Mouse (Mus musculus) embryonic facial prominence, embryonic 11.5 days (tissue): ENCODE results near the gene Patj. TPM values are rescaled to one million over a fixed set of nuclear protein-coding genes. Genes with fewer than 3 reads are reported as not detected.
"Not testable (repeated sequence)": the region's sequence is repeated elsewhere in the genome, so short reads cannot be mapped to it uniquely, and the experiment has no call there.

Experiments used
- ATAC-seq: fragments of 200-750 bp; cut with Nextera tagmentation; replicated peaks from 2 replicates; pipeline ENCODE4 v1.8.0; 2017; ENCODE audit warnings: low read depth; ENCODE audit not compliant: insufficient number of reproducible peaks, low FRiP score, low TSS enrichment
- DNase-seq: peaks from one replicate; pipeline ENCODE4 v3.0.0-alpha.2; 2015; ENCODE audit warnings: low spot score
- H3K27ac ChIP-seq: fragments of 300-500 bp; sonication (generic); replicated peaks from 2 replicates; pipeline ENCODE4 v1.5.1; 2014; ENCODE audit warnings: mild to moderate bottlenecking, low read depth, low read length, control low read depth
- H3K27me3 ChIP-seq: fragments of 300-500 bp; sonication (generic); 2 replicates; pipeline ENCODE4 v1.6.1; 2014; ENCODE audit warnings: mild to moderate bottlenecking, low read length, moderate library complexity, mixed read lengths; ENCODE audit not compliant: control insufficient read depth, insufficient read depth
- H3K36me3 ChIP-seq: fragments of 300-500 bp; sonication (generic); replicated peaks from 2 replicates; pipeline ENCODE4 v1.6.1; 2014; ENCODE audit warnings: low read depth, mild to moderate bottlenecking, low read length, moderate library complexity, mixed read lengths; ENCODE audit not compliant: control insufficient read depth, insufficient read depth
- H3K4me1 ChIP-seq: fragments of 300-500 bp; sonication (generic); 2 replicates; pipeline ENCODE4 v1.6.1; 2014; ENCODE audit warnings: low read length, mixed read lengths; ENCODE audit not compliant: control insufficient read depth, insufficient read depth
- H3K4me2 ChIP-seq: fragments of 300-500 bp; sonication (generic); 2 replicates; pipeline ENCODE4 v1.6.1; 2014; ENCODE audit warnings: low read depth, mild to moderate bottlenecking, control low read depth, low read length, moderate library complexity
- H3K4me3 ChIP-seq: fragments of 300-500 bp; sonication (generic); 2 replicates; pipeline ENCODE4 v1.5.1; 2014; ENCODE audit warnings: low read depth, low read length, control low read depth
- H3K9ac ChIP-seq: fragments of 300-500 bp; sonication (generic); replicated peaks from 2 replicates; pipeline ENCODE4 v1.6.1; 2014; ENCODE audit warnings: mild to moderate bottlenecking, control low read depth, low read length
- H3K9me3 ChIP-seq: fragments of 300-500 bp; sonication (generic); replicated peaks from 2 replicates; pipeline ENCODE4 v1.6.1; 2016; ENCODE audit warnings: mild to moderate bottlenecking, low read length, inconsistent platforms, mixed read lengths; ENCODE audit not compliant: control insufficient read depth
- WGBS: fragments of 180-500 bp; shearing (Covaris S2); extraction: QIAGEN DNeasy Blood & Tissue Kit; methylation state at CpG from one replicate; pipeline ENCODE4 v1.1.7; 2014; 5-methylcytosine and 5-hydroxymethylcytosine counted together
- polyA plus RNA-seq: library from polyadenylated mRNA; unstranded; fragments of >200 nt; fragmentation: Nextera tagmentation; extraction: Ambion mirVana; gene quantifications from 2 replicates; pipeline ENCODE4 v1.2.1, GENCODE M21; 2014

Patj gene
- polyA plus RNA-seq, 1 experiment from 2014 or later, result 13.2 TPM

DNA sequence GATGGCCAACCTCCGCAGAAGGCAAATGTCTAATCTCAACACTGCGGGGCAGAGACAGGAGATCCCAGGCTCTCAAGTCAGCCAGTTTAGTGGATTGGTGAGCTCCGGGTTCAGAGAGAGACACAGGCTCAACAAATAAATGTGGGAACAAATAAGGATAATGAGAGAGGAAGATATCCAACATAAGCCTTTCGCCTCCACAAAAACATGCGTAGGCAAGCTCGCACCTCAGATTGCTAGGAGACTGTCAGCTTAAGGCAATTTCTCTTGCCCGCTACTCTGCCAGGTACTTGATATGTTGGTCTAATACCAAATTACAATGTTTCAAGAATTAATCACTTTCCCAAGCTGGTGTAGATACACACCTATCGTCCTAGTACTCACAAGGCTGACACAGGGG lies 315.3 kb downstream of the Patj start:
- no peak overlapping the region for H3K27ac ChIP-seq
- DNase-seq (no peak), ATAC-seq (no peak)
- H3K4me3 ChIP-seq, result no peak overlapping the region
- WGBS, result 92% methylated on average over 8 of the region's 8 CpGs
- H3K9me3 ChIP-seq, result no peaks in the 10 kb centered on the region
- no peaks in the 10 kb centered on the region for H3K4me1 ChIP-seq
- no peaks in the 10 kb centered on the region for H3K36me3 ChIP-seq
- H3K9ac ChIP-seq, result no peak overlapping the region
- no peaks in the 10 kb centered on the region for H3K27me3 ChIP-seq
- H3K4me2 ChIP-seq, result no peak overlapping the region

DNA sequence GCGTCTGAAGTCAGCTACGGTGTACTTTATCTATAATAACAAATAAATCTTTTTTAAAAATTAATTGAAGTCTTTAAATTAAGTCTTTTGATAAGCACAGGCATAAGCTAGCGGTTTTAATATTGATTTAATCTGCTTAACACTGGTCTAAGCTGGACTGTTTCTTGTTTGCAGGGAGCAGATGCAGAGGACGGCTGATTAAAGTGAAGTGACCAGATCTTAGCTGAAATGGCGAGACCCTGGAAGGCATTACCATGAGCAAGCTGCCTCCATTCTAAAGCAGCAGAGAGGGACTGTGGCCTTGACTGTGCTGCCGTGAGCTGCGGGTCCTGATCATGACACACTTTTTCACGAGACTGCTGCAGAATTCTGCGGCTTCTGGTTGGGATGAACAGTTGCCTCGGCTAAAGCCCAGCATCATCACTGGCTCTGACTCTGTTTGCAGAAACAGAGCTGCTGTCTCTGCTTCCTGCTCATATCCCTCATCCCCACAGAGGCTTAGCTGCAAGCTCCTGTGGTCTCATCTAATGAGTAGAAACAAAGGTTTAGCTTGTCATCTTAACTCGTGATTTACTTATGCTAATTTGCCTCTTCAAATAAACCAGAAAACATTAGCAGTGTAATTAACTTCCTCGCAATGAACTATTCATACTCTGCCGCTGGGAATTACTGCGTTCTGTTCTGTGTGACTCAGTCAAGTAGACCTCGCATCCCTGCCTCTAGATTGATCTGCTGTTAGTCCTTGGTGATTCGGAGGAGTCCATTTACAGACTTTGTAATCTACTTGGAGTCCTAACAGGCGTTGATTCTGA lies 322.4 kb downstream of the Patj start:
- DNase-seq, result no peak
- ATAC-seq, result no peak
- H3K27ac ChIP-seq, result no peak overlapping the region
- H3K36me3 ChIP-seq, result no peaks in the 10 kb centered on the region
- no peak overlapping the region for H3K4me2 ChIP-seq
- H3K9me3 ChIP-seq, result no peaks in the 10 kb centered on the region
- H3K4me3 ChIP-seq, result no peak overlapping the region
- no peaks in the 10 kb centered on the region for H3K4me1 ChIP-seq
- 82% methylated on average over 17 of the region's 17 CpGs for WGBS
- H3K9ac ChIP-seq, result no peak overlapping the region
- H3K27me3 ChIP-seq, result no peaks in the 10 kb centered on the region

DNA sequence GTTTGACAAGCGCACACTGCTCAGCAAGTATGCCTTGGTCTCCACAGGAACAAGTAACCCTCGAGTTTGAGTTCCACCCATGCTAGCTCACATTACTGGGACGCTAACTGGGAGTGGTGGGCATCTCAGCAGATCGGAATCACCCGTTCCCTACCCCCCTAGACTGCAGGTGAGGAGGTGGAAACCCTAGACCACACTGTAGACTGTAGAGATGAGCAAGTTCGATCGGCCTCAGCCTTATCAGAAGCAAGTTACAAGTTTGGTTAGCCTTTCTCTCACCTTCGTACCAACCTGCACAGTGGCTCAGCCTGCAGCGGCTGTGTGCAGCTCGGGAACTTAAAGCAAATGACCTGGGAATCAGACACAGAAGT lies 322.9 kb downstream of the Patj start:
- no peak overlapping the region for H3K27ac ChIP-seq
- H3K27me3 ChIP-seq, result no peaks in the 10 kb centered on the region
- H3K9me3 ChIP-seq, result no peaks in the 10 kb centered on the region
- H3K36me3 ChIP-seq, result no peaks in the 10 kb centered on the region
- no peaks in the 10 kb centered on the region for H3K4me1 ChIP-seq
- no peak overlapping the region for H3K4me3 ChIP-seq
- DNase-seq (no peak), ATAC-seq (no peak)
- H3K4me2 ChIP-seq, result no peak overlapping the region
- no peak overlapping the region for H3K9ac ChIP-seq
- WGBS, result 81% methylated on average over 10 of the region's 10 CpGs

DNA sequence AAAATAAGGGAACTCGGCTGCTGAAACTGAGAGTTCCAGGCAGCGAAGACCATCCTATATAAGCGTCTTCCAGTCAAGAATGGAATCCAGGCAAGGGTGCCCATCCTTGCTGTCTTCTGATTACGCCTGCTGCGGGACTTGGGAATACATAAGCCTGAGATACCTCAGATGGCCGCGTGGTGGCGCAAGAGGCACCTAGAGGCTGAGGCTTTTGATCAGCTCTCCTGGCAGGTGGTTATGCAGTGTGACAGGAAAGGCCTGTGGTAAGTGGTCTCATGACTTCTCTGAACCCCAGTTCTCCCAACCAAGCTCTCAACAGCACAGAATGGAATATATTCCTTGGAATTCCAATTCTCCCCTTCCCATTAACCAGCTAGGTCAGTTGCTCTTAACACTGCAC lies 326.9 kb downstream of the Patj start:
- Histone ChIP-seq H3K4me2 (no peak overlapping the region), H3K27ac (no peak overlapping the region), H3K36me3 (no peaks in the 10 kb centered on the region), H3K4me1 (peaks cover 4% of the 10 kb centered on the region; the same call in 1 of the 2 replicates), H3K4me3 (no peak overlapping the region), H3K9ac (no peak overlapping the region), H3K9me3 (no peaks in the 10 kb centered on the region), H3K27me3 (peaks cover 11% of the 10 kb centered on the region)
- 13% methylated on average over 8 of the region's 8 CpGs for WGBS
- 0 out of 2 replicates have a peak, but pooled peaks have one; percentile 57 for ATAC-seq
- DNase-seq, result peak; percentile 88

DNA sequence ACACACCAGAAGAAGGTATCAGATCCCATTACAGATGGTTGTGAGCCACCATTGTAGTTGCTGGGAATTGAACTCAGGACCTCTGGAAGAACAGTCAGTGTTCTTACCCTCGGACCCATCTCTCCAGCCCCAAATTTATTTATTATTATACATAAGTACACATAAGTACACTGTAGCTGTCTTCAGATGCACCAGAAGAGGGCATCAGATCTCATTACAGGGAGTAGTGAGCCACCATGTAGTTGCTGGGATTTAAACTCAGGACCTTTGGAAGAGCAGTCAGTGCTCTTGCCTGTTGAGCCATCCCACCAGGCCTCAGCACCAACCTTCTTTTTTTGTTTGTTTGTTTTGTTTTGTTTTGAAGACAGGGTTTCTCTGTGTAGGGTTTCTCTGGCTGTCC lies 329.1 kb downstream of the Patj start:
- H3K4me1 ChIP-seq, H3K4me3 ChIP-seq, DNase-seq, ATAC-seq, H3K9me3 ChIP-seq, H3K36me3 ChIP-seq, H3K4me2 ChIP-seq, H3K9ac ChIP-seq, H3K27ac ChIP-seq: not testable (repeated sequence)
- H3K27me3 ChIP-seq, result peaks cover 16% of the 10 kb centered on the region
- 90% methylated on average over 1 of the region's 1 CpGs for WGBS

DNA sequence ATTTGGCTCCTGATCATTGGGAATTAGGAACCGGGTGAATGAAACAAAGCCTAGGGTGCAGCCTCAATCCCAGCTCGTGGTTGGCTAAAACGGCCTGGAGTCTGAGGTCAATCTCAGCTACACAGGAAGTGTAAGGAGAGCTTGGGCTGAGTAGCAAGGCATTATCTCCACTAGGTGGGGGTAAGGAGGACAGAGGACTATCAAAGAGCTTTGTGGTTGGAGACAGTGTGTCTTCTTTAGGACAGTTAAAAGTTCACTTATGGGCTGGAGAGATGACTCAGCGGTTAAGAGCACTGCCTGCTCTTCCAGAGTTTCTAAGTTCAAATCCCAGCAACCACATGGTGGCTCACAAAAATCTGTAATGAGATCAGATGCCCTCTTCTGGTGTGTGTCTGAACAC lies 329.9 kb downstream of the Patj start:
- H3K4me3 ChIP-seq, result no peak overlapping the region
- H3K4me2 ChIP-seq, result no peak overlapping the region
- H3K36me3 ChIP-seq, result no peaks in the 10 kb centered on the region
- no peak overlapping the region for H3K27ac ChIP-seq
- WGBS, result 33% methylated on average over 4 of the region's 4 CpGs
- ATAC-seq (no peak), DNase-seq (peak; percentile 20)
- H3K27me3 ChIP-seq, result peaks cover 16% of the 10 kb centered on the region
- H3K9me3 ChIP-seq, result no peaks in the 10 kb centered on the region
- H3K4me1 ChIP-seq, result peaks cover 4% of the 10 kb centered on the region; the same call in 1 of the 2 replicates
- H3K9ac ChIP-seq, result no peak overlapping the region

DNA sequence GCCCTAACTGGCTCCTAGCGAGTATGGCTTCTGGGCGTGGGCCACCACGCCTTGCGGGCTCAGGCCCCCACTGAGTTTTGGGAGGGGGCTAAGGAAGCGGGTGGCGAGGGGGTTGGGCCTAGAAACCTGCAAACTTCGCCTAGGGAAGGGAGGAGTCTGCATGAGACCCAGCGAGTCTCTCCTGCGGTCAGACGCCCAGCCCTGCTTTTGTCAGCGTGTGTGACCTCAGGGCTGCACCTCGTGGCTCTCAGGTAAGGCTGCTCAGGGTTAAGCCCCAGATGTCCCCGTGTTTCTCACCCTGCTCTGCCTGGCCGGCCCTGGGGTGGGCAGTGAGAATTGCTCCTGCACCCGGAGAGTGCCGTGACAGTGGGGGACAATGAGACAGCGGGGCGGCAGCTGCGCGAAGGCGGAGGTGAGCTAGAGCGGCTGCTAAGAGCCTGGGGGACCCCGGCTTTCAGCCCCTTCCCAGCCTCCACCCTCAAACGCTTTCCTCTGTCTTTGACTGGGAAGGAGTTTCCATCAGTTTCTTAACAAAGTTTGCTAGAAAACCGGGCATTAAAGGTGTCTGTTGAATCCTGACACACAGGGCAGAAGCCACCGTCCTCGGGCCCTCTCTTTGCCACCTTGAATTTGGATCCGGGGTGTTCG lies 331.1 kb downstream of the Patj start, which contains the start of gene L1td1:
Gene L1td1 (plus strand): TSS at position 145 of the 648 bp plus-strand sequence.
- peaks cover 16% of the 10 kb centered on the region for H3K27me3 ChIP-seq
- no peaks in the 10 kb centered on the region for H3K36me3 ChIP-seq
- H3K27ac ChIP-seq, result no peak within 1 kb of the TSS
- H3K9ac ChIP-seq, result peak within 1 kb of the TSS; percentile 55
- H3K4me2 ChIP-seq, result peak within 1 kb of the TSS; percentile 79
- H3K4me1 ChIP-seq, result peaks cover 4% of the 10 kb centered on the region; the same call in 1 of the 2 replicates
- H3K9me3 ChIP-seq, result no peaks in the 10 kb centered on the region
- ATAC-seq, result peak; percentile 27; the same call in 1 of the 2 replicates
- DNase-seq, result peak; percentile 20
- WGBS, result 2% methylated on average over 29 of the region's 29 CpGs
- H3K4me3 ChIP-seq, result peak within 1 kb of the TSS; percentile 34
